Mouse (Mus musculus): ENCODE measurements around the gene Gm15085.
"Not testable (repeated sequence)": the region's sequence is repeated elsewhere in the genome, so short reads cannot be mapped to it uniquely, and the experiment has no call there.

Gene Gm15085

GRCm38 (mm10) chrX:149447317-149447716 is at the start of gene Gm15085:
Gm15085 (plus strand) TSS chrX:149447617.
- not testable (repeated sequence) for DNase-seq (ENCODE audit: extremely low read depth, insufficient read length, low spot score)

Measured in 3134 (cell line).